Comparison of ENCODE assay signal across 8 mouse cellular contexts in the genomic region with DNA sequence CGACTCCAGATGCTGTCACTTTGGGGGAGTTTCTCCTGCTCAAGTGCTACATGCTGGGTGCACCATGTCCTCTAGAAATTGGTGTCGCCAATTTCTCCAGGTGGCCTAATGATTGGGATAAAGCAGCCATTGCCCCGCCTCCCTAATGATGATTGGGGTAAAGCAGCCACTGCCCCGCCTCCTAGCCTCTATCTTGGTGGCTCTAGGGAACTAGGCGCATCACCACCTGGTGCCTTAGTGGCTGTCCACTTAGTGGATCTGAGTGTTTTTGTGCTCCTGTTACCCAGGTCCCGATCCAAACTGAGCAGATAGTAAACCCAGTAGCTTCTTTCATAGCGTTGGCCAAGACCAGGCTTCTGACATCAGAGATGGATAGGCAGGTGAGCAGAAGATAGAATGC. TPM values are rescaled to one million over a fixed set of nuclear protein-coding genes. Genes with fewer than 3 reads are reported as not detected.
DNase-seq lines count a peak whose midpoint lies in the region; ATAC-seq lines count a peak whose summit lies in the region.

No protein-coding gene starts in this region.

- DNase-seq in left cerebral cortex, adult 18-20 months (ENCODE audit: low spot score in 2 of 2): peak; percentile 37 to 45
- no peak for DNase-seq in left cerebral cortex, adult 11 months (ENCODE audit: low spot score)
- DNase-seq in left cerebral cortex, postnatal 25 days (ENCODE audit: low spot score in 2 of 2): peak; percentile 49 to 62
- DNase-seq in urinary bladder, adult 18-20 months (ENCODE audit: low spot score in 2 of 2): no peak
- no peak for DNase-seq in spleen, postnatal 14 days (ENCODE audit: low spot score in 2 of 2)
- no peak for DNase-seq in ovary, postnatal 14 days (ENCODE audit: low spot score)

- intact Hi-C loops in left cerebral cortex, postnatal 25 days (cut with DNase I): loop anchor here (5.0 to 10.0 kb wide), 4 partner anchors 75 to 1672 kb away; partner anchors contain the start of gene Zwint

- no peak overlapping the region for H3K27ac ChIP-seq in embryonic facial prominence, embryonic 15.5 days (replicated peaks)
- H3K27ac ChIP-seq in stomach, embryonic 14.5 days (ENCODE audit: low read length): no peak overlapping the region

- WGBS in embryonic facial prominence, embryonic 15.5 days: 4% methylated on average over 7 of the region's 7 CpGs
- 6% methylated on average over 7 of the region's 7 CpGs for WGBS in stomach, embryonic 14.5 days

- no peaks in the 10 kb centered on the region for H3K36me3 ChIP-seq in embryonic facial prominence, embryonic 15.5 days
- no peaks in the 10 kb centered on the region for H3K36me3 ChIP-seq in stomach, embryonic 14.5 days (ENCODE audit: control insufficient read depth, insufficient read depth, low read length)

- ATAC-seq in embryonic facial prominence, embryonic 15.5 days (ENCODE audit: insufficient number of reproducible peaks, low FRiP score, low TSS enrichment, low read depth): no peak
- no peak for ATAC-seq in stomach, embryonic 14.5 days (ENCODE audit: insufficient number of reproducible peaks, insufficient read depth, low FRiP score, low read depth)

- H3K4me1 ChIP-seq in embryonic facial prominence, embryonic 15.5 days: peaks cover 26% of the 10 kb centered on the region
- 0 out of 2 replicates have a peak, but pooled peaks cover 6% of the 10 kb centered on the region for H3K4me1 ChIP-seq in stomach, embryonic 14.5 days (ENCODE audit: control insufficient read depth, insufficient read depth, low read length)

- H3K4me2 ChIP-seq in embryonic facial prominence, embryonic 15.5 days (replicated peaks): peak overlapping the region; percentile 52
- peak overlapping the region; percentile 42 for H3K4me2 ChIP-seq in stomach, embryonic 14.5 days (replicated peaks; ENCODE audit: low read depth, low read length)

- H3K27me3 ChIP-seq in embryonic facial prominence, embryonic 15.5 days: peaks cover 53% of the 10 kb centered on the region
- H3K27me3 ChIP-seq in stomach, embryonic 14.5 days (ENCODE audit: control insufficient read depth, insufficient read depth, low read length): peaks cover 35% of the 10 kb centered on the region

- no peaks in the 10 kb centered on the region for H3K9me3 ChIP-seq in embryonic facial prominence, embryonic 15.5 days (replicated peaks)
- H3K9me3 ChIP-seq in stomach, embryonic 14.5 days (ENCODE audit: control insufficient read depth, low read depth, low read length): no peaks in the 10 kb centered on the region

- no peak overlapping the region for H3K9ac ChIP-seq in embryonic facial prominence, embryonic 15.5 days
- no peak overlapping the region for H3K9ac ChIP-seq in stomach, embryonic 14.5 days (replicated peaks; ENCODE audit: low read depth, low read length)

- H3K4me3 ChIP-seq in embryonic facial prominence, embryonic 15.5 days (replicated peaks): peak overlapping the region; percentile 31
- H3K4me3 ChIP-seq in stomach, embryonic 14.5 days (ENCODE audit: low read depth, low read length): peak overlapping the region; percentile 12

RNA-seq across cellular contexts. Expression of gene Pcdh15, which starts 2.0 kb away (rescaled TPM):
- total RNA-seq in left cerebral cortex, adult 18-20 months (2021): 10 to 100 TPM; 23.6 to 24.2 TPM
- polyA plus RNA-seq in embryonic facial prominence, embryonic 15.5 days (2015; fragmentation: Nextera tagmentation; extraction: Ambion mirVana): 2.9 and 3.1 TPM in 2 replicates
- 10 to 100 TPM; 28.5 to 34.1 TPM for total RNA-seq in left cerebral cortex, postnatal 25 days (2021)
- 3.2 and 3.4 TPM in 2 replicates for polyA plus RNA-seq in stomach, embryonic 14.5 days (2014; fragmentation: Nextera tagmentation; extraction: Ambion mirVana)

Comparison
In these comparisons a context has a peak if more than half of its experiments do, and no peak if none do; other contexts are left out.
1. DNase-seq: peak in left cerebral cortex, adult 18-20 months (2 of 2) and left cerebral cortex, postnatal 25 days (2 of 2); none in left cerebral cortex, adult 11 months (single experiment), urinary bladder, adult 18-20 months (0 of 2), spleen, postnatal 14 days (0 of 2) and ovary, postnatal 14 days (single experiment).